Mouse (Mus musculus): Measurements from ENCODE around the gene Rbm34. TPM values are rescaled to one million over a fixed set of nuclear protein-coding genes. Genes with fewer than 3 reads are reported as not detected.

Rbm34 gene
- total and polyA plus RNA-seq, 3 experiments, result 12.2 to 38.5 (median 19.3) TPM

- DNase-seq (ENCODE audit: low spot score) (no peak), ATAC-seq (ENCODE audit: extremely low read depth, insufficient number of reproducible peaks, low FRiP score, poor library complexity, severe bottlenecking) (no peak)
- H3K9me3 ChIP-seq (replicated peaks), result no peaks in the 10 kb centered on the region
- TF ChIP-seq CTCF (IDR thresholded peaks at IDR 0.05; ENCODE audit: low read depth, low read length) (no peak), GATA2 (IDR thresholded peaks at IDR 0.05; ENCODE audit: borderline replicate concordance, low read depth, low read length) (no peak), POLR2AphosphoS5 (IDR thresholded peaks at IDR 0.05; ENCODE audit: insufficient replicate concordance, low read depth, low read length) (no peak), GATA1 (IDR thresholded peaks at IDR 0.05; ENCODE audit: borderline replicate concordance, low read length) (no peak)
- H3K36me3 ChIP-seq (replicated peaks), result peaks cover 96% of the 10 kb centered on the region
- H3K4me3 ChIP-seq (ENCODE audit: low read depth, low read length), result no peak overlapping the region
- H3K27me3 ChIP-seq (ENCODE audit: insufficient read depth, low read length), result no peaks in the 10 kb centered on the region
- H3K4me1 ChIP-seq (ENCODE audit: insufficient read depth, low read depth, low read length), result peaks cover 42% of the 10 kb centered on the region
Measured at GRCm38 (mm10) chr8:126928028-126928427, 42.8 kb downstream of the Rbm34 start.

DNA sequence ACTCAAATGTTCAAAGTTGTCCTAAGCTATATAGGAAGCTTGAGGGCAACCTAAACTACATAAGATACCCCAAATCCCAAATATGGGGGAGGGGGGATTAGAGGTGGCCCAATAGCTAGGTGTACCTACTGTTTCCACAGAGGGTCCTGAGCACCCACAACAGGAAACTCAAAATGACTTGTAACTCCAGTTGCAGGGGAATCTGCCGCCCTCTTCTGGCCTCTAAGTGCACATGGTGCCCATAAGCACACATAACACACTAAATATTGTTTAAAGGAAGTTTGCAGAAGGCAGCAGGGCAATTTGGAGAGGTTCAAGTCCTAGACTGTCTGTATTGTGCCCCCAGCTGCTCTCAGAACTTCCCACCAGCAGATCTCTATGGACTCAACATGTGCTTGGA, 43.8 kb downstream of the Rbm34 start:
- Histone ChIP-seq H3K36me3 (replicated peaks) (peaks cover 94% of the 10 kb centered on the region), H3K4me3 (ENCODE audit: low read depth, low read length) (no peak overlapping the region), H3K4me1 (ENCODE audit: insufficient read depth, low read depth, low read length) (peaks cover 32% of the 10 kb centered on the region), H3K27me3 (ENCODE audit: insufficient read depth, low read length) (no peaks in the 10 kb centered on the region), H3K9me3 (replicated peaks) (no peaks in the 10 kb centered on the region)
- no peak for ATAC-seq (ENCODE audit: extremely low read depth, insufficient number of reproducible peaks, low FRiP score, poor library complexity, severe bottlenecking)
- TF ChIP-seq CTCF (IDR thresholded peaks at IDR 0.05; ENCODE audit: low read depth, low read length), result 0 out of 2 replicates have a peak, but pooled peaks have one; percentile 15
- no peak for TF ChIP-seq GATA2 (IDR thresholded peaks at IDR 0.05; ENCODE audit: borderline replicate concordance, low read depth, low read length)
- no peak for DNase-seq (ENCODE audit: low spot score)

DNA sequence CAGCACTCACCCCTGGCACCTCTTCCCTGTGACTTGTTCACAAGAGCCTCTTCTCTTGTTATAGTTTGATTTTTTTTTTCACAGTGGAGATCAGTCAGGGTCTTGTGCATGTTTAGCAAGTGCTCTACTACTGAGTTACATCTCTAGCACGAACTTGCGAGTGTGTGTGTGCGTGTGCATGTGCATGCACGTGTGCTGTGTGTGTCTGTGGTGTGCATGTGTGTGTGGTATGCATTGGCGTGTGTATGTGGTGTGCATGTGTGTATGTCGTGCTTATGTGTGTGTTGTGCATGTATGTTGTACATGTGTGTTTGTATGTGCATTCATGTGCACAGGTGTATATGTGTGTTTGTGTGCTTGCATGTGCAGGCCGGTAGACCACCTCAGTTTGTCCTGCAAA, 47.9 kb downstream of the Rbm34 start:
- no peaks in the 10 kb centered on the region for H3K9me3 ChIP-seq (replicated peaks)
- no peak overlapping the region for H3K4me3 ChIP-seq (ENCODE audit: low read depth, low read length)
- H3K4me1 ChIP-seq (ENCODE audit: insufficient read depth, low read depth, low read length), result peaks cover 5% of the 10 kb centered on the region; the same call in 1 of the 2 replicates
- DNase-seq (ENCODE audit: low spot score), result no peak
- no peaks in the 10 kb centered on the region for H3K27me3 ChIP-seq (ENCODE audit: insufficient read depth, low read length)
- peaks cover 78% of the 10 kb centered on the region for H3K36me3 ChIP-seq (replicated peaks)
- no peak for ATAC-seq (ENCODE audit: extremely low read depth, insufficient number of reproducible peaks, low FRiP score, poor library complexity, severe bottlenecking)
- TF ChIP-seq GATA1 (IDR thresholded peaks at IDR 0.05; ENCODE audit: borderline replicate concordance, low read length) (no peak), CTCF (IDR thresholded peaks at IDR 0.05; ENCODE audit: low read depth, low read length) (no peak), POLR2AphosphoS5 (IDR thresholded peaks at IDR 0.05; ENCODE audit: insufficient replicate concordance, low read depth, low read length) (no peak), GATA2 (IDR thresholded peaks at IDR 0.05; ENCODE audit: borderline replicate concordance, low read depth, low read length) (no peak), TAL1 (conservative IDR thresholded peaks at IDR 0.05; ENCODE audit: low read depth, low read length) (no peak)

- H3K36me3 ChIP-seq (replicated peaks), result peaks cover 62% of the 10 kb centered on the region
Measured at GRCm38 (mm10) chr8:126921432-126921831, 49.4 kb downstream of the Rbm34 start.

GRCm38 (mm10) chr8:126920845-126921244, 50.0 kb downstream of the Rbm34 start:
- no peak for DNase-seq (ENCODE audit: low spot score)
- H3K4me1 ChIP-seq (ENCODE audit: insufficient read depth, low read depth, low read length), result no peaks in the 10 kb centered on the region; the same call in 1 of the 2 replicates
- H3K4me3 ChIP-seq (ENCODE audit: low read depth, low read length), result no peak overlapping the region
- no peak for TF ChIP-seq CTCF (IDR thresholded peaks at IDR 0.05; ENCODE audit: low read depth, low read length)
- TF ChIP-seq POLR2AphosphoS5 (IDR thresholded peaks at IDR 0.05; ENCODE audit: insufficient replicate concordance, low read depth, low read length), result no peak
- TF ChIP-seq GATA1 (IDR thresholded peaks at IDR 0.05; ENCODE audit: borderline replicate concordance, low read length), result no peak
- no peak for TF ChIP-seq TAL1 (conservative IDR thresholded peaks at IDR 0.05; ENCODE audit: low read depth, low read length)
- no peak for TF ChIP-seq GATA2 (IDR thresholded peaks at IDR 0.05; ENCODE audit: borderline replicate concordance, low read depth, low read length)
- no peaks in the 10 kb centered on the region for H3K27me3 ChIP-seq (ENCODE audit: insufficient read depth, low read length)
- H3K9me3 ChIP-seq (replicated peaks), result no peaks in the 10 kb centered on the region
- H3K36me3 ChIP-seq (replicated peaks), result peaks cover 57% of the 10 kb centered on the region
- peak; percentile 40; the same call in 1 of the 2 replicates for ATAC-seq (ENCODE audit: extremely low read depth, insufficient number of reproducible peaks, low FRiP score, poor library complexity, severe bottlenecking)

More at GRCm38 (mm10) chr8:126921432-126921831, 49.4 kb downstream of the Rbm34 start:
- Histone ChIP-seq H3K4me1 (ENCODE audit: insufficient read depth, low read depth, low read length) (no peaks in the 10 kb centered on the region; the same call in 1 of the 2 replicates), H3K27me3 (ENCODE audit: insufficient read depth, low read length) (no peaks in the 10 kb centered on the region), H3K4me3 (ENCODE audit: low read depth, low read length) (no peak overlapping the region), H3K9me3 (replicated peaks) (no peaks in the 10 kb centered on the region)
- TF ChIP-seq TAL1 (conservative IDR thresholded peaks at IDR 0.05; ENCODE audit: low read depth, low read length) (no peak), GATA1 (IDR thresholded peaks at IDR 0.05; ENCODE audit: borderline replicate concordance, low read length) (no peak), GATA2 (IDR thresholded peaks at IDR 0.05; ENCODE audit: borderline replicate concordance, low read depth, low read length) (no peak), POLR2AphosphoS5 (IDR thresholded peaks at IDR 0.05; ENCODE audit: insufficient replicate concordance, low read depth, low read length) (no peak), CTCF (IDR thresholded peaks at IDR 0.05; ENCODE audit: low read depth, low read length) (no peak)
- no peak for ATAC-seq (ENCODE audit: extremely low read depth, insufficient number of reproducible peaks, low FRiP score, poor library complexity, severe bottlenecking)
- DNase-seq (ENCODE audit: low spot score), result no peak

DNA sequence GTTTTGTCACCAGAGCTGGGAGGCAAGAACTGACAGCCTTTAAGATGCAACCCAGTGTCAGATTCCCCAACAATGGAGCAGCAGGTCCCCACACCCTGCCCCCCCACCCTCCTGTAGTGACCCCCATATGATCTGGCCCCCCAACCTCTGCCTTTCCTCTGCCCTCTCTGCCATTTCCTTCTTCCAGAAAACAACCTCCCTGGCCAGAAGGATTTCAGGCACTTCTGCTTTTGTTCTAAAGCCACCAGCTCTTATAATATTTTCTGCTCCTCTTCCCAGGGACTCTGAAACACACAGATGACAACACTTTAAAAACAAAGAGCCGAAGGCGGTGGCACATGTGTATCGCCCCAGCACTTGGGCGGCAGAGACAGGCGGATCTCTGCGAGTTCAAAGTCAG, 50.5 kb downstream of the Rbm34 start:
- ATAC-seq (ENCODE audit: extremely low read depth, insufficient number of reproducible peaks, low FRiP score, poor library complexity, severe bottlenecking), result no peak
- Histone ChIP-seq H3K4me3 (ENCODE audit: low read depth, low read length) (no peak overlapping the region), H3K36me3 (replicated peaks) (peaks cover 52% of the 10 kb centered on the region), H3K27me3 (ENCODE audit: insufficient read depth, low read length) (no peaks in the 10 kb centered on the region), H3K9me3 (replicated peaks) (no peaks in the 10 kb centered on the region), H3K4me1 (ENCODE audit: insufficient read depth, low read depth, low read length) (no peaks in the 10 kb centered on the region; the same call in 1 of the 2 replicates)
- no peak for DNase-seq (ENCODE audit: low spot score)
- TF ChIP-seq TAL1 (conservative IDR thresholded peaks at IDR 0.05; ENCODE audit: low read depth, low read length), result no peak
- TF ChIP-seq GATA1 (IDR thresholded peaks at IDR 0.05; ENCODE audit: borderline replicate concordance, low read length), result no peak
- no peak for TF ChIP-seq CTCF (IDR thresholded peaks at IDR 0.05; ENCODE audit: low read depth, low read length)
- TF ChIP-seq GATA2 (IDR thresholded peaks at IDR 0.05; ENCODE audit: borderline replicate concordance, low read depth, low read length), result no peak
- no peak for TF ChIP-seq POLR2AphosphoS5 (IDR thresholded peaks at IDR 0.05; ENCODE audit: insufficient replicate concordance, low read depth, low read length)
